Mouse (Mus musculus) right cerebral cortex, postnatal 10 days (tissue): ENCODE results near the gene Cdh8.
A peak's percentile ranks its signal among the peaks of the same experiment; 100 is the strongest.
"Not testable (repeated sequence)": the region's sequence is repeated elsewhere in the genome, so short reads cannot be mapped to it uniquely, and the experiment has no call there.

Experiments used
- DNase-seq, 2 experiments: peaks; one replicate each; pipeline ENCODE4 v3.0.0; 2021; ENCODE audit warnings: low spot score in 2 of 2

Cdh8 gene

DNA sequence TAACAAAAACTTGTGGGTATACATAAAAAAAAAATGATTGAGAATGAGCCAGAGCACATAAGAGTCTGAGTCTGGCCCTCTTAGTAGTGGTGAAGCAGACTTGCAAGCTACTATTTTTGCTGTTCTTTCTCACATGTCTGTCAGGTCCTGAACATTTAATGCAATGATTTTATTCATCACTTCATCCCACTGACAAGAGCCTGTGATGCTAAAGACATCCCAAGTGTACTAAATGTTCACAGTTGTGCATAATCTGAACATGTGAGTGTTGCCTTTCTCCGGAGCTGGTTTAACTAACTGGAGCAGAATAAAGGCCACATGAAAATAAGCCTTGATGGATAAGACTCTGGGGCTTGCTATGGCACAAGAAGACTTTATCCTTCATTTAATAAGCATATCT is 131.2 kb downstream of the Cdh8 start:
- no peak for DNase-seq

DNA sequence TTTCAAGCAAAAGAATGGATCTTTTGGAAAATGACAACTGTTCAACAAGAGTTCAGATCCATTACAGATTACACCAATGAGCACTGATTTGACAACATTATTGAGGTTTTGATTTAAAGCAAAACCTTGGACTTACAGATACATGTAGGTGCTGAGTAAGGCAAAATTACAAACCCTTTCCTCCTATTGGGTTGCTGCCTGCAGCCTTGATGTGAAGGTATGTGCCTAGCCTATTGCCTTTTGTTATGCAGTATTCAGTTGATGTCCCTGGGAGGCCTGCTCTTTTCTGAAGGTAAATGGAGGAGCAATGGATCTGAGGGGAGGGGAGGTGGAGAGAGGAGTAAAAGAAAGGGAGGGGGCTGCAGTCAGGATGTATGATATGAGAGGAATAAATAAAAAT is 135.9 kb downstream of the Cdh8 start:
- no peak for DNase-seq

DNA sequence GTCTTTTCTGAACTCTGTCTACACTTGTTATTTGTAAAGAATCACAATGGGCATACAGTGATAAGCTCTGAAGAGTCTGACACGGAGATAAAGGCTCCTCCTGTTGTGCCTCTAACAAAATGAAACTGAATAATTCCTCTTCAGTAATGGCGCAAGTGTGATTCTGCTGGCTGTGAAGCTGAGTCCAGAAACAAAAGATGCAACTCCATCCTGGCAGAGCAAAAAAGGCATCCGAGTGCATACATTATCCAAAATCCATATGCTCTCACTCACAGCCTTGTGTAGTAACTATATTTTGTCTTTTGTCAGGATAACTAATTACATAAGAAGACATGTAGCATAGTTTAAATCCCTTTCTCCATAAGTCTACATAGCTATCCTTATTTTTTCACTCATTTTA is 149.1 kb downstream of the Cdh8 start:
- DNase-seq = no peak

DNA sequence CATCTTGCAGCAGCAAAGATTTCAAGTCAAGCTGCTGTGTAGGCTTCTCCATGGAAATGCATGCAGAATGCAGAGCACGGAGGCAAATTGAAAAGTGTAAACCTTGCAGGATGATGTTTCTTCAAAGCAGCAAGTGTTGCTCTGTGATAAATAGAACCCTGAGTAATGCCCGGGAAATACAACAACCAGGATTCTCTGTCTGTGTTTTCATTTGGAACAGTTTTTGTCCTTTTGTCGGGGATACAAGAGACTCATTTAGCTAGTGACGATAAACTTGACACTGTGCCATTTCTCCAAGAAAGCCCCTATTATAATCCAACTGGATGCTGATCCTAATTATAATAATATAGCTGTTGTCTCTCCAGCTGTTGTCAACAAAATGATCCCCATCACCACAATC is 181.9 kb downstream of the Cdh8 start:
- no peak for DNase-seq

DNA sequence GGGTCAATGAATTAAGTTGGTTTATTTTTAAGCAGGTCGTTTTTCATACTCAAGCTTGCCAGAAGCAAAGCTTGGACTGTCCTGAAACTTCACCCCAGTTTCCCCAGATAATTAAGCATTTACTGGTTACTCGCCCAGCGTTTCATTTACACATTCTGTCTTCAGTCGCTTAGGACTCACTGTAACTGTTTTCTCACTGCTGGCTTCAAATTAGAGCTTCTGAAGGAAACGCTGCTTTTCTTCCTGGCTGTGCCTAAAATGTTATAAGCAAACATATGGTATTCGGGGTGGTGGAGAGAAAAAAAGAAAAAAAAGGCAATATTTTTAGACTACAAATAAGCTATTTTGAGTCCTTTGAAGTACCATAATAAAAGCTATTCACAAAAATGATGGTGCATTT is 192.6 kb downstream of the Cdh8 start:
- DNase-seq = peak in 1 of 2 experiments; percentile 32

DNA sequence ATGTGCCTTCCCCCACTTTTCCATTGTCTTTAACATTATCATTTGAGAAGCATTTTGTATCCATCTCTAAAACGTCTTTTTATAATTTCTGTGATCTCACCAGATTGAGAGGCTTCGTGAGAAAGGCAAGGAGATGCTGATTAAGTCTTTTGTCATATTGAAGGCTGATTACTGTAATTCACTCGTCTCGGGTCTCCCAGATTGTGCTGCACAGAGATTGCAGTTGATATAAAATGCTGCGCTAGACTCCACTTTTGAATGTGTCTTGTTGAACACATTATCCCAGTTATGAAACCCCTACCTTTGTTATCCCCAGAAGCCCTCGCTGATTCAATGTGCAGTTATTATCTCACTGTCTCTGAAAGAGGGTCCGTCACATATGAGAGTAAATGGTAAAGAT is 211.1 kb downstream of the Cdh8 start:
- no peak for DNase-seq

DNA sequence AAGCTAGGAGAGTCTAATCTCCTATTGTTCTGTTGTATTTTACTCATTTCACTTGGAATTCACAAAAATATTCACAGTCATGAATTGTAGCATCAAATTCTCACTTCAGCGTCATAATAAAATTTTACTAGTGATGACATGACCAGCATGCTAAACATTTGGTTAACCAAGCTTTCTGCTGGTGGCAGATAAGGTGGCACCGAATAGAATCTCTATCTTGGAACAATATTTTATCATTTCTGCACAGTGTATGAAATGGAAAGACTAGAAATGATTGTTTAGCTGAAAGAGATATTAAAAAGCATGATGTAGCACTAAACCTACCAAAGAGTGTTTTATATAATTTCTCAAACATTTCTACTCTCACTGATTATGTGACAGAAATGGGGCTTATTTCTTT is 225.6 kb downstream of the Cdh8 start:
- DNase-seq = no peak

DNA sequence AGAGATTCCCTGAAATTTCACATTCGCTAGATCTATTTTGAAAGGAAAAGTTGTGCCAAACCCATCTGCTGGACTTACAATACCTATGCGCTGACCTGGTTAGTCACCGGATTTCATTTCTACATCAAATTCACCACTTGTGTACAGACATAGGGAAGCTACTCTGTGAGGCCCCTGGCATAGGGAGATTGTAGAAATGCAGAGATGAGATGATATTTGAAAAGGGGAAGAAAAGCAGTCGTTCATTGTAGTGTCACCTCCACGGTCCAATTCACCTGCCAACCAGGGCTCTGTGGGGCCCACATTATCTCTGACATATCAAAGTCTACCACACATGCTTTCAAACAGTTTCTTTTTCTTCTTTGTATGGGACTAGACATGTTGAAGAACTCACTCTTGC is 229.4 kb downstream of the Cdh8 start:
- no peak for DNase-seq

DNA sequence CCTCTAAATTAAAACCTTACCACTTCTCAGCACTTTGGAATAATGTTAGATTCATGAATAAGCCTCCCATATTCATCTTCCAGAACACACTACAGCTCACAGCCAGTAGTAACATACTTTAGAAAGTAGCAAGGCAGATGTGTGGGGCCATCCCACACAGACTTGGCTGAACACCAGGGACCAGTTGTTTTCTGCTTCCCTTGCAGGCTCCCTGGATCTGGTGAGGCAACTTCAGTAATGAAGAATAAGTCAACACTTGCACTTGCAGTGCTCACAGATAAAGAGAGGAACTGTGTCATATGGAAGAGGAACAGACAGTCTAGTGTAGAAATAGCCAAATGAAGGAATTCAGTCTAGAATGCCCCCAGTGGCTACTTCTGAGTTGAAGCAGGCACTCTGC is 232.1 kb downstream of the Cdh8 start:
- no peak for DNase-seq

DNA sequence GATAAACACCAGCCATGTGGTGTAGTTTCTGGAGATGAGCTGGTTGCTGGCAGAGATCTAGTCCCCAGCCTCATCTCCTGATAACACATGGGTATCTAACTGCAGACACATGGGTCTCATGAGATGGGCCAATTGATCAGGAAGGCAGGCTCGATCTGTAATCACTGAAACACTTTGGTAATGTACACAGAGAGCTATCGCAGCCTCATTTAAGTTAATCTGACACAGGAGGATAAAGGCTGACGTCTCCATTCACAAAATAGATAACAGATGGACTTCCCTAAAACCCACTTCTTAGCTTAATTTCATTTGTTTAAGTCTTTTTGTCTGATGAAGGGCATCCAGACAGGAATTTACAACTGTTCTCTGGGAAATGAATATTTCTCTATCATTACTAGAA is 249.3 kb downstream of the Cdh8 start:
- no peak for DNase-seq

DNA sequence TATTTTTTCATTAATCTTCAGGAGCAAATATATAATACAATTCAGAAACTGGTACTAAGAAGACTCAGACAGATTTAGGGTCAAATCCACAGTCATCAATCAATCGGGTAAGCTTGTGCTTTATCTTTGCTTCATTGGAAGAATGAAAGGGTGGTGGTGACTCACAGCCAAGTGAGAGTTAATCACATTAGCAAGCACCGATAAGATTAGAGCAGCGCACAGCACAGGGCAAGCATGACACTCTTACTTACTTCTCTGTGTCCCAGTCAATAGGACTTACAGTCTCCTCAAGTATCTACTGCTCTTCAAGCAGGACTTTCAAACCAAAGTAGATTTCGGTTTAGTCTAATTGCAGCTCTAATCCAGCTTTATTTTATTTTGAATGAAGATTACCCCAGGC is 254.6 kb downstream of the Cdh8 start:
- DNase-seq = no peak

DNA sequence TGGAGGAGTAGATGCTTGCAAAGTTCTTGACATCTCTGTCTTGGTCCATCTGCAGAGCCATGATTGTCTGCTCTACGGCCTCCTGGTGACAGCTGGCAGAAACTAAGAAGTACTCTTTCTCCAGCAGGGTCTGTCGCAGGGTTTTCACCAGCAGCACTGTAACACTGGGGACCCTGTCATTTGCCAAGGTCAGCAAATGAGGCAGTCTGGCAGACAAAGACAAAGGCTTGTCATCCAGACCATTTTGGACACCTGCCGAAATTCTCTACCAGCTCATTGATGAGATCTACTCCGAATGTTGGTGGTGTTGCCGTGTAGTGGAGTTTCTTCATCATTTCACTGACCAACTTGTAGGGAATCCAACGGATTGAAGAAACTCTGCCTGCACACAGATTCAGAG is 270.8 kb downstream of the Cdh8 start:
- DNase-seq = no peak

DNA sequence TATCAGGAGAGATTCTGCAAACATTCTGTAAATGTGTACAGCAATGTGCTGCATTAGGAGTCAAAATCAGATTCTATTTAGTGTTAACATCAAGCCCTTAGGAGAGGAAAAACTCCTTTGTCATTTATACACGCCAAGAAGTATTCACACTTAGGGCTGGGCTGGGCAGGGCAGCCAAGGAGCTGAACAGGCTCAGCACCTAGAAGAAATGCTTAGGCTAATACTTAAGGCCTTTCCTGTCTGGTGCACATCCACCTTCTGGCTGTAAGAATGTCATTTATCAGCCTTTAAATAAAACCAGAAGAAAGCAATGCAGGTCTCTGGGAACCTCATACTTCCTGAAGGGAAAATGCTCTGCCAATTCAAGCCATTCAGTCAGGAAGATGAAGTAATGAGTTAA is 271.5 kb downstream of the Cdh8 start:
- DNase-seq = not testable (repeated sequence)

DNA sequence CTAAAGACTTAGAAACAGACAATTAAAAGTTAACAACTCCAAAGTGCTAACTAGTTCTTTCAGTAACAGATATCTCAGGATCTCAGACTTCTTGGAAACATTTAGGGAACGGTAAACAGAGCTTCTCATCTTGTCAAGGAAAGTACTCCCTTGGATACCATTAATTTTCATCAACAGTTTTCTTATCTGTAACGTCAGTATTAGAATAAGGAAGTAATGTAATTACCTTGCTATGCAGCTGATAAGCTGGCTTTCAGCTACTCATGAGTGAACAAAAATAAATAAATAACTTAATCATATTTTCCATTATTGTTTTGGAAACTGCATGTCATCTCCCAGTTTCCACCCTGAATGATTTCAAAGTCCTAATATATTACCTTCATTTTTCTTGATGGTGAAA is 317.8 kb downstream of the Cdh8 start:
- no peak for DNase-seq

DNA sequence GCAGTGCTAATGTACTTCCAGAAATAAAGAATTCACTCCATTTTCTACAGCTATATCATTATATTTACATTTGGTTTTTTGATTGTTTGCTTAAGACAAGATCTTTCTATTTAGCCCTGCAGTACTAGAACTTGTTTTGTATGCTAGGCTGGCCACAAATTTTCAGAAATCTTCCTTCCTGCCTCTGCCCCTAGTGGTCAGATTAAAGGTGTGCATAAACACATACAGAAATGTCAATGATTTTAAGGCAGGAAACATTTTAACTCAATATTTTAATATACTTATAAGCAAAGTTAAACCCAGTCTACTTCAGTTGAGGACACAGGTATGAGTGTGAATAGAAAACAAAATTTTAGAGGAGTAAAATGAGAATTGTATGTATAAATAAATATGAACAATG is 364.9 kb downstream of the Cdh8 start:
- DNase-seq = no peak

DNA sequence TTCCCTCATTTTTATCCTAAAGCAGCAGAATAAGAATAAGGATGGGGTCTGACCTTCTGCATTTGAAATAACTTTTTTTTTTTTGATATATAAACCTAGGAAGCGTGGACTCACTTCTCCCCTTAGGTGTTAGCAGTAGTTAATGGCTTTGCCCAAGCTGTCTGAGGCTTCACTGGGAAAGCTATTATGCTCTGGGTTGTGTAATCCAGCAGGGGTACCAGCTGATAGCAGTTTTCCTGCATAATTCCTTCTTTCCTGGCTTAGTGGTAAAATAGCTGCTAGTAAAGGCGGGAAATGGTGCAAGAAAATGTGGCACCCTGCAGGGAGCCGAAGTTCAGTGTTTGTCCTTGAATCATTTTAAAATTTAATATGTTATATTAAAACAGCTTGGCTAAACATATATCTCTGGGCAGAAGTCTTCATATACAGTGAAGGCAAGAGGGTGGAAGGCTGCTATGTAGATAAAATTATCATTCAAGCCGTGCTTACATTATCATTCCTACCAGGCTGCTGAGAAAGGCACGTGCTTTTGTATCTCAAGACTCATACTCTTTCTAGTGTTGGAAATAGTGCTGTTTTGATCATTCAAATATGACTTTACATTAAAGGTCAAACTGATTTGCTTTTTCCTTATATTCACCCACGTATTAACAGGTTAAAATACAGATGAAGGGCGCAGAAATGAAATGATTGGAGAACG is 367.5 kb downstream of the Cdh8 start:
- DNase-seq = no peak

DNA sequence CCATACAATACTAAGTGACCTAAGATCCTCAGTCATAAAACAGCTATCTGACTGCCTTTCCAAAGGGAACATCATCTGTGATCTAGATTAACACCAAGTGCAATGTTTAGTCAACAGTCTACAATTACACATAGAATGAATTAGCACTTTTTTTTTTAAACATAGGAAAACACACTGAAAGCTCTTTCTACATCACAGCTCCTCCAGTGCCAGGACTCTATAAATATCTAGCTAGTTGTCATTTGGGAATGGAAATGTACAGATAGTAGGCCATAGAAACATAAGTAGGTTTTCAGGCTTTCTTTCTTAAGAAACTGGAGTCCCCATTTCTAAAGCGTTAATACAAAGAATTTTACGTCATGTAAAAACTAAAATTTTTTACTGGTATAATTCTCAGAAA is 375.8 kb downstream of the Cdh8 start:
- DNase-seq = no peak

DNA sequence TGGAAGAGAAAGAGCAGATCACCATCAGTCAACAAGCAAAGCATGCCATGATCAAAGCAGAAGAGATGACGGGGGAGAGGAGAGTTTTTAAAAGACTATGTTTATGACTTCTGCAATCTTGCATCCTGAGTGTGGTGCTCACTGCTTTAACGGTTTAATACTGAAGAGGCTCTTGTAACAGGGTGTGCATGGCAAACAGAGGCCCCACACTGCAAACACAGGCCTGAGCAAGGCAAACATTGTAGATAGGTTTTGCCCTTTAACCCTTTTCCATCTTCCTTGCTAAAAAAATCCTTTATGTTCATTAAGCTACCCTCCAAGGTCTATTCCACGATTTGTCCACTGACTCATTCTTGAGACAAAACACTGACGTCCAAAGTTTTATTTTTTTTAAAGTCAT is 385.2 kb downstream of the Cdh8 start:
- DNase-seq = no peak
